Mouse (Mus musculus) testis, adult 2 months (tissue): ENCODE measurements around the gene Sox5. TPM values are rescaled to one million over a fixed set of nuclear protein-coding genes. Genes with fewer than 3 reads are reported as not detected.

Source experiments
- H3K27ac ChIP-seq: fragments of 200-500 bp; 2 replicates; pipeline ENCODE4 v1.5.1; 2012; ENCODE audit warnings: low read depth, low read length; ENCODE audit not compliant: control insufficient read depth, insufficient read depth
- H3K27me3 ChIP-seq: fragments of 200-500 bp; 2 replicates; pipeline ENCODE4 v1.6.1; 2012; ENCODE audit warnings: mild to moderate bottlenecking, low read length, moderate library complexity; ENCODE audit not compliant: control insufficient read depth, insufficient read depth
- H3K36me3 ChIP-seq: fragments of 200-500 bp; 2 replicates; pipeline ENCODE4 v1.6.1; 2012; ENCODE audit warnings: mild to moderate bottlenecking, low read length; ENCODE audit not compliant: control insufficient read depth, insufficient read depth
- H3K4me1 ChIP-seq: fragments of 200-500 bp; 2 replicates; pipeline ENCODE4 v1.6.1; 2012; ENCODE audit warnings: low read length; ENCODE audit not compliant: control insufficient read depth, insufficient read depth
- H3K4me3 ChIP-seq: fragments of 200-500 bp; 2 replicates; pipeline ENCODE4 v1.5.1; 2012; ENCODE audit warnings: low read depth, mild to moderate bottlenecking, low read length, moderate library complexity, mixed read lengths; ENCODE audit not compliant: control insufficient read depth
- CTCF ChIP-seq: fragments of 200-500 bp; IDR thresholded peaks from 2 replicates; pipeline ENCODE4 v1.5.1; 2012; ENCODE audit warnings: low read depth, mild to moderate bottlenecking, inconsistent platforms, low read length, moderate library complexity; ENCODE audit not compliant: control insufficient read depth, insufficient read depth, insufficient replicate concordance
- POLR2A ChIP-seq: fragments of 200-500 bp; IDR thresholded peaks from 2 replicates; pipeline ENCODE4 v1.6.1; 2012; ENCODE audit warnings: low read depth, mild to moderate bottlenecking, inconsistent platforms, low read length, moderate library complexity; ENCODE audit not compliant: control insufficient read depth
- polyA plus RNA-seq: library from polyadenylated mRNA; depleted of rRNA; stranded (reverse); fragments of >200 nt; gene quantifications from 2 replicates; pipeline ENCODE4 v1.2.3, GENCODE M21; 2012

The Sox5 gene
- polyA plus RNA-seq, 1 experiment, result 148 TPM

- Histone ChIP-seq H3K4me1 (no peaks in the 10 kb centered on the region), H3K27me3 (no peaks in the 10 kb centered on the region), H3K4me3 (no peak overlapping the region; the same call in 1 of the 2 replicates), H3K27ac (no peak overlapping the region), H3K36me3 (no peaks in the 10 kb centered on the region)
- no peak for TF ChIP-seq CTCF
Observed at GRCm38 (mm10) chr6:144100852-144101251, 680.9 kb downstream of the Sox5 start.

GRCm38 (mm10) chr6:144098119-144098518, 683.7 kb downstream of the Sox5 start:
- H3K27ac ChIP-seq, result no peak overlapping the region
- H3K36me3 ChIP-seq, result no peaks in the 10 kb centered on the region
- TF ChIP-seq CTCF, result no peak
- no peak for TF ChIP-seq POLR2A
- H3K27me3 ChIP-seq, result no peaks in the 10 kb centered on the region
- H3K4me1 ChIP-seq, result no peaks in the 10 kb centered on the region
- no peak overlapping the region for H3K4me3 ChIP-seq

GRCm38 (mm10) chr6:144088256-144088655, 693.5 kb downstream of the Sox5 start:
- no peaks in the 10 kb centered on the region for H3K36me3 ChIP-seq
- no peaks in the 10 kb centered on the region for H3K27me3 ChIP-seq
- H3K27ac ChIP-seq, result no peak overlapping the region
- no peaks in the 10 kb centered on the region for H3K4me1 ChIP-seq
- no peak overlapping the region for H3K4me3 ChIP-seq
- no peak for TF ChIP-seq CTCF
- TF ChIP-seq POLR2A, result no peak

- no peak for TF ChIP-seq CTCF
- TF ChIP-seq POLR2A, result no peak
- no peaks in the 10 kb centered on the region for H3K27me3 ChIP-seq
- no peaks in the 10 kb centered on the region for H3K4me1 ChIP-seq
- H3K4me3 ChIP-seq, result no peak overlapping the region
- H3K27ac ChIP-seq, result no peak overlapping the region
- H3K36me3 ChIP-seq, result no peaks in the 10 kb centered on the region
Observed at GRCm38 (mm10) chr6:144086096-144086810, 695.5 kb downstream of the Sox5 start.

GRCm38 (mm10) chr6:144082297-144082696, 699.5 kb downstream of the Sox5 start:
- Histone ChIP-seq H3K4me3 (no peak overlapping the region), H3K4me1 (no peaks in the 10 kb centered on the region), H3K27me3 (no peaks in the 10 kb centered on the region), H3K27ac (no peak overlapping the region), H3K36me3 (no peaks in the 10 kb centered on the region)
- TF ChIP-seq CTCF (no peak), POLR2A (no peak)

GRCm38 (mm10) chr6:144077826-144078225, 704.0 kb downstream of the Sox5 start:
- Histone ChIP-seq H3K4me3 (no peak overlapping the region), H3K4me1 (no peaks in the 10 kb centered on the region), H3K27ac (no peak overlapping the region), H3K27me3 (no peaks in the 10 kb centered on the region), H3K36me3 (no peaks in the 10 kb centered on the region)
- no peak for TF ChIP-seq CTCF
- no peak for TF ChIP-seq POLR2A

- Histone ChIP-seq H3K27ac (no peak overlapping the region), H3K36me3 (no peaks in the 10 kb centered on the region), H3K4me1 (no peaks in the 10 kb centered on the region), H3K4me3 (no peak overlapping the region), H3K27me3 (no peaks in the 10 kb centered on the region)
- TF ChIP-seq CTCF (no peak), POLR2A (no peak)
Observed at GRCm38 (mm10) chr6:144076376-144076775, 705.4 kb downstream of the Sox5 start.

GRCm38 (mm10) chr6:144075327-144075941, 706.3 kb downstream of the Sox5 start:
- H3K4me3 ChIP-seq, result no peak overlapping the region
- no peak for TF ChIP-seq CTCF
- TF ChIP-seq POLR2A, result no peak
- H3K4me1 ChIP-seq, result no peaks in the 10 kb centered on the region
- H3K27me3 ChIP-seq, result no peaks in the 10 kb centered on the region
- H3K36me3 ChIP-seq, result no peaks in the 10 kb centered on the region
- no peak overlapping the region for H3K27ac ChIP-seq
